Mouse (Mus musculus) kidney, embryonic 14.5 days (tissue): Measurements from ENCODE around the gene Lypla2. TPM values are rescaled to one million over a fixed set of nuclear protein-coding genes. Genes with fewer than 3 reads are reported as not detected.

Experiments used
- polyA plus RNA-seq: library from polyadenylated mRNA; unstranded; fragments of >200 nt; fragmentation: Nextera tagmentation; extraction: Ambion mirVana; gene quantifications from 2 replicates; pipeline ENCODE4 v1.2.1, GENCODE M21; 2014

The Lypla2 gene
- polyA plus RNA-seq, 1 experiment from 2014 or later, result 133 TPM

Other genes starting within 250 kb of the Lypla2 start
- gene Il22ra1, start 244.5 kb downstream of the Lypla2 start, polyA plus RNA-seq, result not detected in 2 replicates
- 0.06 and 0.35 TPM in 2 replicates for gene Myom3, start 212.9 kb downstream of the Lypla2 start, polyA plus RNA-seq
- 334 and 342 TPM in 2 replicates for gene Srsf10, start 116.9 kb downstream of the Lypla2 start, polyA plus RNA-seq
- gene Pnrc2, start 98.8 kb downstream of the Lypla2 start, polyA plus RNA-seq, result 174 and 209 TPM in 2 replicates
- 0.10 and 0.45 TPM in 2 replicates for gene Cnr2, start 77.2 kb downstream of the Lypla2 start, polyA plus RNA-seq
- 57.6 and 69.2 TPM in 2 replicates for gene Fuca1, start 51.9 kb downstream of the Lypla2 start, polyA plus RNA-seq
- 81.1 and 81.3 TPM in 2 replicates for gene Hmgcl, start 26.2 kb downstream of the Lypla2 start, polyA plus RNA-seq
- gene Gale, start 8.9 kb downstream of the Lypla2 start, polyA plus RNA-seq, result 29.0 and 31.3 TPM in 2 replicates
- 49.0 and 62.1 TPM in 2 replicates for gene Pithd1, start 14.6 kb upstream of the Lypla2 start, polyA plus RNA-seq
- 31.5 and 43.7 TPM in 2 replicates for gene Eloa, start 49.1 kb upstream of the Lypla2 start, polyA plus RNA-seq
- gene Rpl11, start 80.8 kb upstream of the Lypla2 start, polyA plus RNA-seq, result 527 and 692 TPM in 2 replicates
- gene Id3, start 170.9 kb upstream of the Lypla2 start, polyA plus RNA-seq, result 848 and 979 TPM in 2 replicates
- gene E2f2, start 199.8 kb upstream of the Lypla2 start, polyA plus RNA-seq, result 5.7 and 6.0 TPM in 2 replicates
- 2.0 and 3.0 TPM in 2 replicates for gene Asap3, start 233.7 kb upstream of the Lypla2 start, polyA plus RNA-seq